Mouse (Mus musculus): ENCODE results near the gene Ciapin1. TPM values are rescaled to one million over a fixed set of nuclear protein-coding genes. Genes with fewer than 3 reads are reported as not detected.

Ciapin1 gene
- 144 and 148 TPM in 2 replicates for polyA plus RNA-seq (2015; fragmentation: Nextera tagmentation; extraction: Ambion mirVana)

GRCm38 (mm10) chr8:94837662-94838574 is at the start of gene Ciapin1, which contains the start of gene Coq9:
Ciapin1 (minus strand) TSS chr8:94838358.
Coq9 (plus strand) TSS chr8:94838321.

GRCm38 (mm10) chr8:94876197-94876730 is 38.1 kb upstream of the Ciapin1 start, which contains the start of gene Dok4:
Dok4 (minus strand) TSS chr8:94876330.

DNA sequence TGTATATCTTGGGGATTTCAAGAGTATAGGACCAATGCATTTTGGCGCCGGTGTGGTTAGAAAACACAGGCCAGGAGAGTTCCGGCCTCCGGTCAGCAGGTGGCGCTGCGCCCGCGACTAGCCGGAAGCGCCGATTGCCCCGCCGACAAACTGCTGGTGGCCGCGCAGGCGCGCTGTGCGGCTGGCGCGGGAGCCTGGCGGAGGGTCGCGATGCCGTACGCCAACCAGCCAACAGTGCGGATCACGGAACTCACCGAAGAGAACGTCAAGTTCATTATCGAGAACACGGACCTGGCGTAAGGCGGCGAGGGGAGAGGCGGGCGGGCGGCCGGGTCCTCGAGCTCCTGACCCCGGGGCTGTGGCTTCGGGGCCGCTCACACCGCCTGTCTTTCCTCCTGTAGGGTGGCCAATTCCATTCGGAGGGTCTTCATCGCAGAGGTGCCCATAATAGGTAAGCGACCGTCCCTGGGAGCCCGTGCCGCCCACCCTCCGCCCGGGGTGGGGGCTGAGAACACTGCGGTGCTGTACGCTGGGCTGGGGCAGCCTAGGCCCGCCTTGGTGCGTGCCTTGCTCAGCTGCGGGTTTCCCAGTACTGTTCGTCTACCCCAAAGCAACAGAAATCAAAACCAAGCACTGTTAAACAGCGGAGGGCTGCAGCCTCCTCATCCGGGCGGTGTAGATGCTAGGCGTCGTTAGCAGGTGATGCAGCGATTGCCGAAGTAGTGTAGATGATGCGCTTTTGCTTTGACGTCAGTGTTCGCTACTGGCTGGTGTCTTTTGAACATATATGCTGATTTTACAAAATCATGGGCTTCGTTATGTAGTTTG is 19.4 kb upstream of the Ciapin1 start, which contains the start of gene Polr2c:
Gene Polr2c, plus strand, starts transcription at position 105 of the 828 bp plus-strand sequence.

DNA sequence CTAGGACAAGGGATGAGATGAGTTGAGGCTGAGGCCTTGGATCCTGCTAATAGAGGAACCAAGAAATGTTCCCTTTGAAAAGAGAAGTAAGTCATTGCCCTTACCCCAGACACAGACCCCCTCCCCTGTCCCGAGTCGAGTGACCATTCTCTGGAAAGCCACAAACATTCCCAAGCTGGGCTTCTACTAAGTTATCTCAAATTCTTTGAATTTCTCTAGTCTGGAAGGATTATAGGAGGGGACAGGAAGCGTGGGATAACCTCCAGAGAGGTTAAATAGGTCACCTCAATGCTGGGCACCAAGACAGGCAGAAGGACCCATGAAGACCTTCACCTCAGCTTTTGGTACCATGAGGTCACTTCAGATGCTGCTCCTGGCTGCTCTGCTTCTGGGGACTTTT is 28.0 kb downstream of the Ciapin1 start, which contains the start of gene Ccl17:
Gene Ccl17, plus strand, starts transcription at position 301 of the 400 bp plus-strand sequence.

GRCm38 (mm10) chr8:94771941-94772670 is 66.1 kb downstream of the Ciapin1 start, which contains the start of gene Cx3cl1:
Cx3cl1 (plus strand) TSS chr8:94772009.

Other genes with a start within 250 kb of the Ciapin1 start
- gene Rspry1, start 236.4 kb downstream of the Ciapin1 start, polyA plus RNA-seq (2015; fragmentation: Nextera tagmentation; extraction: Ambion mirVana), result 35.0 and 38.7 TPM in 2 replicates
- gene Fam192a, start 236.4 kb downstream of the Ciapin1 start, polyA plus RNA-seq (2015; fragmentation: Nextera tagmentation; extraction: Ambion mirVana), result 58.9 and 63.6 TPM in 2 replicates
- 215 and 217 TPM in 2 replicates for gene Arl2bp, start 171.8 kb downstream of the Ciapin1 start, polyA plus RNA-seq (2015; fragmentation: Nextera tagmentation; extraction: Ambion mirVana)
- 33.5 and 39.9 TPM in 2 replicates for gene Pllp, start 142.1 kb downstream of the Ciapin1 start, polyA plus RNA-seq (2015; fragmentation: Nextera tagmentation; extraction: Ambion mirVana)
- 0.14 TPM in 1 of 2 replicates, not detected in the other for gene Ccl22, start 92.8 kb downstream of the Ciapin1 start, polyA plus RNA-seq (2015; fragmentation: Nextera tagmentation; extraction: Ambion mirVana)
- 117 and 123 TPM in 2 replicates for gene Cx3cl1, start 66.3 kb downstream of the Ciapin1 start, polyA plus RNA-seq (2015; fragmentation: Nextera tagmentation; extraction: Ambion mirVana)
- 5.8 and 6.6 TPM in 2 replicates for gene Ccl17, start 27.9 kb downstream of the Ciapin1 start, polyA plus RNA-seq (2015; fragmentation: Nextera tagmentation; extraction: Ambion mirVana)
- gene Coq9, start within 50 bp of the Ciapin1 start, polyA plus RNA-seq (2015; fragmentation: Nextera tagmentation; extraction: Ambion mirVana), result 61.8 and 63.5 TPM in 2 replicates
- gene Polr2c, start 19.1 kb upstream of the Ciapin1 start, polyA plus RNA-seq (2015; fragmentation: Nextera tagmentation; extraction: Ambion mirVana), result 106 and 125 TPM in 2 replicates
- gene Dok4, start 38.0 kb upstream of the Ciapin1 start, polyA plus RNA-seq (2015; fragmentation: Nextera tagmentation; extraction: Ambion mirVana), result 80.2 and 87.4 TPM in 2 replicates
- gene Ccdc102a, start 79.7 kb upstream of the Ciapin1 start, polyA plus RNA-seq (2015; fragmentation: Nextera tagmentation; extraction: Ambion mirVana), result 5.6 and 5.8 TPM in 2 replicates
- gene Adgrg5, start 85.3 kb upstream of the Ciapin1 start, polyA plus RNA-seq (2015; fragmentation: Nextera tagmentation; extraction: Ambion mirVana), result 0.11 TPM in 1 of 2 replicates, not detected in the other
- 77.2 and 93.2 TPM in 2 replicates for gene Adgrg1, start 136.4 kb upstream of the Ciapin1 start, polyA plus RNA-seq (2015; fragmentation: Nextera tagmentation; extraction: Ambion mirVana)
- 0.50 and 0.63 TPM in 2 replicates for gene Adgrg3, start 179.3 kb upstream of the Ciapin1 start, polyA plus RNA-seq (2015; fragmentation: Nextera tagmentation; extraction: Ambion mirVana)
- gene Drc7, start 216.7 kb upstream of the Ciapin1 start, polyA plus RNA-seq (2015; fragmentation: Nextera tagmentation; extraction: Ambion mirVana), result 1.8 and 2.1 TPM in 2 replicates
- gene Katnb1, start 242.8 kb upstream of the Ciapin1 start, polyA plus RNA-seq (2015; fragmentation: Nextera tagmentation; extraction: Ambion mirVana), result 36.5 and 38.4 TPM in 2 replicates

Measured in neural tube, postnatal 0 days (tissue).